Mouse (Mus musculus) megakaryocyte progenitor cell, adult 5-6 weeks (primary cell): ENCODE results near the gene Dop1b. TPM values are rescaled to one million over a fixed set of nuclear protein-coding genes. Genes with fewer than 3 reads are reported as not detected.
"Not testable (repeated sequence)": the region's sequence is repeated elsewhere in the genome, so short reads cannot be mapped to it uniquely, and the experiment has no call there.

ENCODE experiments used
- ATAC-seq: replicated peaks from 2 replicates; pipeline ENCODE4 v1.8.0; 2016; ENCODE audit warnings: mild to moderate bottlenecking, moderate TSS enrichment, inconsistent platforms; ENCODE audit not compliant: poor library complexity
- total RNA-seq, 2 experiments: library from RNA; stranded (forward) in 1 of 2; stranded (reverse) in 1 of 2; fragments of 157-497, 149-512 nt in 1 of 2; fragments of 200-1000 nt in 1 of 2; gene quantifications; 2 replicates each; pipeline versions ENCODE4 v1.2.3 to v1.2.4; 2015 to 2017

Gene Dop1b
- total RNA-seq, 2 experiments from 2014 or later, result 4.7 to 9.7 TPM

DNA sequence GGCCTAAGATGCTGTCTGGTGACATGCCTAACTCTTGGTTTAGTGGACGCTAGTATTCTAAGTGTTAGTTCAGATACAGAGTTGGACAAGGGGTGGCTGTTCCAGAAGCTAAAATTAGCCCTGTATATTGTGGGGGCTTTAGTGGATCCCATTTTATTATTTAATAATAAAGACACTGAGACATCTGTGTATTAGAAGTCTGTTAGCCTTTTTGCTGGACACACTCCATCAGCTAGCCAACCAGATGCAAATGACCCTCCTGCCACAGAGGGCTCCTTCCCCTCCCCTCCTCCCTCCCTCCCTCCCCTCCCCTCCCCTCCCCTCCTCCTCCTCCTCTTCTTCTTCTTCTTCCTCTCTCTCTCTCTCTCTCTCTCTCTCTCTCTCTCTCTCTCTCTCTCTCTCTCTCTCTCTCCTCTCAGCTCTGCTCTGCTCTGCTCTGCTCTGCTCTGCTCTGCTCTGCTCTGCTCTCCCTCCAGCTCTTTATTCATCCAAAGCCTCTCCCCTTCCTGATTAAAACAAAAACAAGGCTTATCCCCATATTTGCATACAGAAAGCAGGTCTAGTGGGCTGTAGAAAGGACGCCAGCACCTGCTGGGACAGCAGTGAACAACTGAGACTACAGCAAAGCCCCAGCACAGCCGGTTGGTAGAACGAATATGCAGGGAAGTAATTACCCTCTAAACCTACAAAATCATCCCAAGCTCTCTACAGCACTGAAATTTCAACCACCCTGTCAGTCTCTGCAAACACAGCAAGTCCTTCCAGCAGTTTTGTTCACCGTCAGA, 78.5 kb downstream of the Dop1b start:
- no peak for ATAC-seq

DNA sequence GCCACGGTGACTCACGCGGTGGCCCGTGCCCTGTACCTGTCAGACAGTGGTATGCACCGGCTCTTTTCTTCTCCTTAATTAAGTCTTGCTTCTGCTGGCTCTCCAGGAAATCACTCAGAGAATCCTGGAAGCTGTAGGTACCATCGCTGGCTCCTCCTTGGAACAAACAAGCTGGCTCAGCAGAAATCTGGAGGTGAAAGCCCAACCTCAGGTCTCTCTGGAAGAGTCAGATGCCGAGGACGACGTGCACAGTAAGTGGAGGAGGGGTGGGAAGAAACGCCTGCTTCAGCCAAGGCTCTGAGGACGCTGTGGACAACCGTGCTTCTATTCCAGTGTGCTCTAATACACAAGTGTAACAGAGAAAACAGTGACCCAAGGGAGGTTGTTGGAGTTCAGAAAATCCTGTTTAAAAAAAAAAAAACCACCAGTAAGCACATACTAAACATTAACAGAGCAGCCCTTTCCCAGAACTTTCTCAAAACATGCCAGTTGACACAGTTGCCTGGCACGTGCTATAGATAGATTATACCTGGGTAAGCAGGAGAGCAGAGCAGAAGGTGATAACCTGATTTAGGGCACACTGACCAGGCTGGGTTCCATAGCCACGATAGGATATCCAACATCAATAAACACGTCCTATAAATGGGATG, 81.4 kb downstream of the Dop1b start:
- ATAC-seq, result no peak

DNA sequence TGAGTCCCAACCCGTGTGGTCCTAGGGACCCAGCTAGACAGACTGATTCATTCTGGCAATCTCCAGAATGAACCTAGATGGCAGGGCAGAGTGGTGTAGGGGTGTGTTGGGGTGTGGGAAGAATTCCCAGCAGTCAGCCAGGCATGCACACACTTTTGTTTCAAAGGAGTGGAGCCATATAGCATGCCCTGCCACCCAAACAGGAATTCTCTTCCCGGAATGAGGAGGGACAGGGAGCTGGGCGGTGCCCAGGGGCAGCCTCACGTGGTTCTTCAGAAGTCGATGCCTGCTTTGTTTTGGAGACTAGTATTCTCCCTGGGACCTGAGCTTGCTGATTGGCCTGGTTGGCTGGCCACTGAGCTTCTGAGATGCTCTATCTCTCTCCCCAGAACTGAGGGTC, 83.1 kb downstream of the Dop1b start:
- no peak for ATAC-seq

DNA sequence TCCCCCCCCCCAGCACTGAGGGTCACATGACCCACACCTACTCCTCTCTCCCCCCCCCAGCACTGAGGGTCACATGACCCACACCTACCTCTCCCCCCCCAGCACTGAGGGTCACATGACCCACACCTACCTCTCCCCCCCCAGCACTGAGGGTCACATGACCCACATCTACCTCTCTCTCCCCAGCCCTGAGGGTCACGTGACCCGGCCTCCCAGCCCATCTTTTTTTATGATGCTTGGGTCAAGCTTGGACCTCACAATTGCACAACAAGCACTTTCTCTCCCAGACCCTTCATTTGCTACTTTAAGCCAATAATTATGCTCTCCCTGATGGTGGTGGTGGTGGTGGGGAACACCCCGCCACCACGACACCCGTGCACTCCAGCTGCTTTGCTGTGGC, 83.7 kb downstream of the Dop1b start:
- ATAC-seq, result no peak

DNA sequence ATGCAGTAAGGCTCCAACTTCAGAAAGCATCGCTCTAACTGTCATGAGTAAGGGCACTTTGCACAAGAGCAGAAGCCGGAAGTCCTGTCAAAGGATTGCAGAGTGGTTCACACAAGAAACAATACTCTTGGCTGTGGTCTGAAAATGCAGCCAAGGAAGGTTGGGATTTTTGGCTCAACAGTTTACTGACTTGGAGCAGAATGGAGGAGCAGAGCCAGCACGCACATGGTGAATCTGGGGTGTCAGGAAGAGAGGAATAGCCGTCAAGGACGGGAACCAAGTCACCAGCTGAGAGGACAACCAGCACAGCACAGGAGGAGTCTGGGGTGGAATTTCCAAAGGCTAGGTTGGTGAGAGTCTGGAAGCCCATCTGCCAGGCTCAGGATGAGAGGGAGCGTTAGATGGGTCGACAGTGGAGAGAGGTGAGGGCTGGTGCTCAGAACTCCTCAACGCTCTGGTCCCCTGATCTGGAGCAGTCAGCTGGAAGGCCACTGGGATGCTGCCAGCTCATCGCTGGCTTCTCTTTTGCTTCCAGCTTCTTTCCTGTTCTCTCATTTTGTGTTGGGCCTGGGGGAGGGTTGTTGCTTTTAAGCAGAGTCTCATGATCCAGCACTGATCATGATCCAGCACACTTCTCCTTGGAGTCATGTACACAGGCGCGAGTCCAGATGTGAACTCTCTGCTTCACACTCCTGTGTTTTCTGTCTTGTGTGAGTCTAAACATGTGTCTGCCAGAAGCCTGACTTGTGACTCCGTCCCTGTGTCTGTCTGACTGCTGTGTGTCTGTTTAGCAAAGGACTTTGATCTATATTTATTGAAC, 85.5 kb downstream of the Dop1b start:
- no peak for ATAC-seq

DNA sequence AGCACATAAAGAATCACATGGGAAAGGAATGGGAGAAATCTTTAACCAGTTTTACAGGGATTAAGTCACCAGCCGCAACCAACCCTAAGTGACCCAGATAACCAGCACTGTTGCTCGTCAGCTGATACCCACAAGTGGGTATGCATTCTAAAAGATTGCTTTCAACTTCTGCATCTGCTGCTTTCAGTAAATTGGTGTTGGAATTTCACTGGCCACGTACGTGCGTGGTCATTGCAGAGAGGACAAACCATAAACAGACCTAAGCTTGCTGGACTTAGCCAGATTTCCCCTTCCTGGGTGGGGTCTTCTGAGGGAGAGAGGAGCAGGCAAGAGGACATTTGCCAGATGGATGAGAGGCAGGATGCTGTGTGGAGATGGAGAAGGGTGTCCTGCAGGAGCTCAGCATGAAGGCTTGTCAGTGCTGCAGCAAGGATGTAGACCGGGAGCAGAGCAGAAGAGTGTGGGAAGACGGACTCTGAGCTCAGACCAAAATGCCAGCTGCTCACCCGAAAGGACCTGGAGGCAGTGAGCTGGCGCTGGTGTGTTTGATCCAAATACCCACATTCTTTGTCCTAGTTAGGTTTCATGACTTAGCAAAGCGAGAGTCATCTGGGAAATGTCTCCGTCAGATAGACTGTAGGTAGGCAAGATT, 86.3 kb downstream of the Dop1b start:
- ATAC-seq, result no peak

DNA sequence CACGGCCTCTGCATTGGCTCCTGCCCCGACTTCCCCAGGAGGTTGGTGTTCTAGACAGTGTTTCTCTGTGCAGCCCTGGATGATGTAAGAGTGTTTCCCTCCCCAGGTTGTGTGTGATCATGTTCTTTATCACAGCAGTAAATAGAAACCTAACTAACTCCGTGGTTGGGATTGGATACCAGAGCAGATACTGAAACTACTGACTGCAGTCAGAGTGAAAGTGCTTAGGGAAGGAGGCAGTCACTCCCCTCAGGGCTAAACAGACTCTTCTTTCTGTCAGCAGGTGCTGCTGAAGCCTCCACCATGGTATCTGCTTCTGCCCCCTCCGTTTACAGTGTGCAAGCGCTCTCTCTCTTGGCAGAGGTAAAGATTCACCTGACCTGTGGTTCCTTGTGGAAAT, 86.9 kb downstream of the Dop1b start:
- ATAC-seq, result peak; percentile 51; the same call in 1 of the 2 replicates

DNA sequence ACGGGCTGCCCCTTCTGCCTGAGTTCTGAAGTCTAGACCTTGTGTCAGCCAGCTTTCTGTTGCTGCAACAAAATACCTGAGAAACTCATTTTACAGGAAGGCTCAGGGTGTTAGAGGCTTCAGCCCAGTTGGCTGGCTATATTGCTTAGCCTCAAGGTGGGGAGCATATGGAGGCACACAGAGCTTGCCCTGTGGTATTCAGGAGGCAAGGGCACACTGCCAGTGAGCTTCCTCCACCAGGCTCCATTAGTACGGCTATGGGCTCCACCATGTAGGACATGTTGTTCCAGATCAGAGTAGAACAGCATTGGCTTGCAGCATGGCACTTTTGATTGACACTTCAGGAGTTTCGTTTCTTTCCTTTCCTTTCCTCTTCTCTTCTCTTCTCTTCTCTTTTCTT, 87.4 kb downstream of the Dop1b start:
- no peak for ATAC-seq

DNA sequence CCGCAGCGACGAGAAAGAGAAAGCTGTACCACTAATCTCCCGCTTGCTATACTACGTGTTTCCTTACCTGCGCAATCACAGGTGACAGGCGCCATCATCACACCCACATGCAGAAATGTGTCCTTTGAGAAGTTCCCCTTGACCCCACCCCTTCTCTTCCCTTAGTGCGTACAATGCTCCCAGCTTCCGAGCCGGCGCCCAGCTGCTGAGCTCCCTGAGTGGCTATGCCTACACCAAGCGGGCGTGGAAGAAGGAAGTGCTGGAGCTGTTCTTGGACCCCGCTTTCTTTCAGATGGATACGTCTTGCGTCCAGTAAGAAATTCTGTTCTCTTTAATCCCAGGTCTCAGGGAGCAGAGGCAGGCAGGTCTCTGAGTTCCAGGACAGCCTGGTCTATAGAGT, 88.2 kb downstream of the Dop1b start:
- no peak for ATAC-seq

DNA sequence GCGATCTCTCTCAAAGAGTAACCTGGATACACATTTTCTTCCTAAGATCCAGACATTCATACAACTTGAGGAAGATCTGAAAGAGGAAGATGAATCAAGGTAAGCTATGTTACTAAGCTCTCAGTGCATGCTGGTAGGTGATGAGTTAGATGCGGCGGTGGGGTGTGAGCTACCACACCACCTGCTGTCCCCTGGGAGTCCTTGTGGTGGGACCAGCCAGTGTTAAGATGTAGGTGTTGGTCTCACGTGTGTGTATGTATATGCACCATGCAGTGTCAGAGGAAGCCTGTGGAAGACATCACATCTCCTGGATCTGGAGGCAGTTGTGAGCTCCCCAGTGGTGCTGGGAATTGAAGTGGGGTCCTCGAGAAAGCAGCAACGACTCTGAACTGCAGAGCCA, 95.5 kb downstream of the Dop1b start:
- no peak for ATAC-seq

DNA sequence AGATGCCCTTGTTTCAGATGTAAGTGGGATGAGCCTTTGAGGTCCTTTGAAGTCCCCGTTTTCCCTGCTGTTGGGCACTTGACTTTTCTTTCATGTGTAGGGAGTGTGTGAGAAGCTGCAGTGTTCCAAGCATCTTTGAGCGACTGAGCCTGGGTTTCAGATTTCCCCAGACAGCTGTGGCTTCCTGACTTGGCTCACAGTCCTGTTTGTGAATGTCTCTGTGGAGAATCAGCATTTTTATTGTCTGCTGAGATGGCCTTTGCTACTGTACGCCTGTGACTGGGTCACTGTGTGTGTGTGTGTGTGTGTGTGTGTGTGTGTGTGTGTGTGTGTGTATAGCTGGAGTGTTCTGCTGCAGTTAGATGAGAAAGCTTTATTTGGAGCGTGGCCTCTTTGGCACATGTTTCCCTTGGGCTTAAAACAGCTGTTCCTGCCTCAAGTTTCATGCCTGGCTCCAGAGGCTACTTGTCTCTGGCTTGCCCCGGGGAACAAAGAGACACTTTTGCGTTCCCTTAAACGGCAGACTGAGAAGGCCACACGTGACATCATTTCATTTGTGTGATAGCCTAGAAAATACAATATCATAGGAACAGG, 96.4 kb downstream of the Dop1b start:
- ATAC-seq, result no peak

DNA sequence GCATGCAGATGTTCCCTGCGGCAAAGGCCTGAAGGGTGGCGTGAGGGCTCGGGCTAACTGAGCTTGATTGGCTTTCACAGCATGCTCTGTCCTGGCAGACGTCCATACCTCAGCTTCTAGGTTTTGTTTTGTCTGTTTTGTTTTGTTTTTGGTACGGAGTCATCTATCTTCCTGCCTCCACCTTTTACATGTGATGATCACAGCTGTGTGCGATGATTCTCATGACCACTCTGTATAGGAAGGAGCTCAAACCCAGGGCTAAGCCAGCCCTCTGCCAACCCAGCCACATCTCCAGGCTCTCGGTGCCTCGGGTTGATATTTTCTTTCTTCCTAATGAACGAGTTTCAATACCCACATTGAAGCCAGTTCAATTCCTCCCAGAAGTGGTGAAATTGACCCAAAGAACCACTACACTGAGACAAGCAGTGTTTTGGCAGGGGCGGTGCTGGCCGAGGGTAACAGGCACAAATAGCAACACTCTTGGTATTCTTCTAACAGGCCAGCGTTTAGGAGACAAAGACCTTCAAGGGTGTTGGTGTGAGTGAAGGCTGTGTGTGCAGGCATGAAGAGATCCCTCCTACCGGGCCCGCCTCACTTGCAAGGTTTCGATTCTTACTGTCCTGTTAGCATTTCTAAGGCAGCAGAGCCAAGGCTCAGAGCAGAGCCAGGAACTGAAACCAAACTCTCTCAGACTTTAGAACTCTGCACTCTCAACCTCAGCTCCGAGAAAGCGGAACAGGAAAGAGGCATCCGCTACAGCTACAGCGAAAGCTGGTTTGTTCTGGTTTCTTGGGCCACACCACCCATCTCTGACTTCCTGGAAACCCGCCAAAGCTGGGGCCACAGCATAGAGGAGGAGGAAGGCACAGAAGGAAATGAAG, 104.4 kb downstream of the Dop1b start:
- peak; percentile 72 for ATAC-seq

DNA sequence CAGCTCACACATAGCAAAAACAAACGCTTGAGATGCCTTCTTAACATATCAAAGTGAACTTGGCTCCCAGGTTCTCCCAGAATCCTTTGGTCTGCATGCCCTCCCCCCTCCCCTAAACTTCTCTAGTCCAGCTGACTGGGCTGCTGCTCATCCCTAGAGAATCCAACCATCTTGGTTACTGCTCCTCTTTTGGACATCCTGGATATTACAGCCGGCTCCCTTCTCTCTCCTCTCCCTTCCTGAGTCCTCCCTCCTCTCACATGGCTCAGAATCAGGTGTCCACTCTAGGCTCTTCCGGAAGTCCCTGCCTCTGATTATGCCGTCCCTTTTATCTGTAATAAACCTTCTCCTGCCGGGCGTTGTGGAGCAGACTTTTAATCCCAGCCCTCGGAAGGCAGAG, 105.2 kb downstream of the Dop1b start:
- ATAC-seq, result no peak

DNA sequence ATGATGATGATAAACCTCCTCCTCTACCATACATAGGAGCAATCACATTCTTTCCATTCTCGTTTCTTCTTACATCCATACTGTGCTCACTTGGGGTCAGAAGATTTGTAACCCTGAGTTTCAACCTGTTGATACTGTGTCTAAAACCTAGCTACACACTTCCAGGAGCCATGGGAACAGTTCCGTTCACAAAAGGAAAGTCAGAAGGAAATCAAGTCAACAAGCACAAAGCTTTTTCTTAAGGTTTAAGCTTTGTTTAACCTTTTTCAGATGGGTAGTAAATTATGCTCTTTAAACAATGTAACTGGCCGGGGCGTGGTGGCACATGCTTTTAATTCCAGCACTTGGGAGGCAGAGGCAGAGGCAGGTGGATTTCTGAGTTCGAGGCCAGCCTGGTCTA, 105.7 kb downstream of the Dop1b start:
- ATAC-seq, result no peak

DNA sequence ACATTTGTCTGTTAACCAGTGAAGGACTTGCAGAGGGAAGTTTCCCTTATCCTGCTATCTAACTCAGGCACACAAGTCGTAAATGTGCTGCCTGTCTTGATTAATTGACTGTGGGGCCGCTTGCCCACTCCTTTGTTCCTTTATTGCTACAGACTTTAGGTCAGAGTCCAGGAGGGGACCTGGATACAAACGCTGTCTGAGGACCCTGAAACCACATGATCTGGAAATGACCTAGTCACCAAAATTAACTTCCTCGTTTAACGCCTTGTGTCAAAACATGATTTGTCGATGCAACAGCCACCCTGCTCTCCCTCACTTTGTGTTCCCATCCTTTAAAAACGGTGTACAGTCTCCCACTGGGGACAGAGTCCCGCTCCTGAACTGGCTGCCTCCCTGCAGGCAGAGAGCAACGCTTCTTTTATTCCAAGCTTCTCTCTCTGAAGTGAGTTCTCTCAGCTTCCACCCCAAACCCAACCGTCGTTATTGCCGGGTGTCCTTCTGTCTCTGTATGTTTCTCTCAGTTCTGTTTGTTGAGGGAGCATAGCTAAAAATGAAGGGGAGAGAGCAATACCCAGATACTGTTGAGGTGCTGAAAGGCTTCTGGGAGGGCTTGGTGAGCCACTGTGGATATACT, 107.1 kb downstream of the Dop1b start:
- peak; percentile 56 for ATAC-seq

DNA sequence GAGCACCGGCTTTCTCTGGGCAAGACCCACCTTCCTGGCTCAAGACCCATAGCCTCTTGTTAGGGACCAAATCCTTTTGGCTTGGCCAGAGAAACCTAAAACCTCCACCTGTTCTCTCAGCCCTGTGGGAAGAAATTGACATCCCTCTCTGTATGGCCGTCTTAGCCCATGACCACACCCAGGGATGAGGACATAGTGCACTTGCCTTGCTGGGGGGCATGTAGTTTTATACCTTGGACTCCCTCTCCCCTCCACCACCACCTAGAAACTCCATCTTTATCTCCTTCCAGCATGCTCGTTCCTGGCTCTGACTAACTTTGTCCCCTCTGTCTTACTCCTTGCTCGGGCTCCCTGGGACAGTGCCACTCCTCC, 107.6 kb downstream of the Dop1b start:
- no peak for ATAC-seq

DNA sequence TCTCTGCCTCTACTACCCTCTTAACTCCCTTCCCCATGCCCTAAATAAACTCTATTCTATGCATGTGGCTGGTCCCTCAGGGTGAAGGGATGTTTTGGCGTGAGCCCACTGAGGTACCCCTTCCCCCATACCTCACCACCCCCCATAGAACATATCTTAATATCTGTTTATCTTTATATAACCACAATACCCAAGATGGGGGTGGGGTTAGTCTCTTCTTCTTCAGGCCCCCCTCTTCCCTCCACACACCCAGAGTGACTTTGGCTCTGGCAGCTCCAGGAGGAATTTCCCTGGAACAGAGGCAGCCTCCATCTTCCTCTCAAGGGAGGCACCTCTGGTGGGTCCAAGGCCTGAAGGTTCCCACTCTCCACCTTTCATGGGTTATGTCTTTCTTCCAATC, 108.3 kb downstream of the Dop1b start:
- no peak for ATAC-seq

DNA sequence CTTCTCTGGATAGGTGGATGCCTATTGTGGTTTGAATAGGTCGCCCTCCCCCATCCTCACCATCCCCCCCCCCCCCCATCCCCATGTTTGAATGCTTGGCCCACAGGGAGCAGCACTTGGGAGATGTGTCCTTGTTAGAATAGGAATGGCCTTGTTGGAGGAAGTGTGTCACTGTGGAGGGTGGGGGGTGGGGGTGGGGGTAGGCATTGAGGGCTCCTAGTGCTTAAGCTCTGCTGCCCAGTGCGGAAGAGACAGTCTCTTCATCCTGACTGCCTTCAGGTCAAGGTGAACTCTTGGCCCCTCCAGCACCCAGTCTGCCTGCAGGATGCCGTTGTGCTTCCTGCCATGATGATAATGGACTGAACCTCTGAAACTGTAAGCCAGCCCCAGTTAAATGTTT, 110.0 kb downstream of the Dop1b start:
- ATAC-seq, result no peak

DNA sequence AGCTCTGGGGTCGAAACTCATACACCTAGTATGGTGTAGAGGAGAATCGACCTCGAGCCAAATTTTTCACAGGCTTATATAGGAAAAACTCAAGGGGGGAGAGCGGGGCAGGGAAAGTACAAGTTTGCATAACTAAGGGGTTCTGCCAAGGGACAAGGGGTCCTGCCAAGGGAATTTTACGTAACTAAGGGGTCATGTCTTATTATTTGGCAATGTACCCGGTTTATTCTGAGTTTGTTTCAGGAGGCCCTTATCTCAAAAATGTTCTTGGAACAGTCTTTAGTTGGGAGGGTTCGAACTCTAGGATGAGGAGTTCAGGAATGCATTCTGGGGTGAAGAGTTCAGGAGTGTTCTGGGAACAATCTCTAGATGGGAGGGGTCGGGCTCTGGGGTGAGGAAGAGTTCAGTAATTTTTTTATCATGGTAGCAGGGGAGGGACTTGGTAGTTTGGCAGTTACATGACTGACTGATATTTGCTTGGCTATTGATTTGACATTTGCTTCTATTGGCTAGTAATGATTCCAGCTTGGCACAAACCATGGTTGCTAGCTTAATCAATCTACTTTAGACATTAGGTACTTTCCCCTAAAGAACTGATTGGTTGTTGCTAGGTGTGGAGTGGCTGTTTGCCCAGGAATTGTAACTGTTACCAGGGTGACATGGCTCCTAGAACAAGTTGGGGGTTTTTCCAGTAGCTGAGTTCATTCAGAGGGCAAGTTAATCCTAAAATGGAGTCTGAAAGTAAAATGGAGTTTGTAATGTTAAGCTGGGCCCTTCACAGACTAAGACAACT, 110.9 kb downstream of the Dop1b start:
- ATAC-seq, result not testable (repeated sequence)
